Mouse (Mus musculus): ENCODE measurements around the gene Vkorc1. TPM values are rescaled to one million over a fixed set of nuclear protein-coding genes. Genes with fewer than 3 reads are reported as not detected.
A peak's percentile ranks its signal among the peaks of the same experiment; 100 is the strongest.

Vkorc1 gene
- polyA plus RNA-seq, 1 experiment from 2014 or later, result 318 TPM

GRCm38 (mm10) chr7:127879301-127879700 lies 16.1 kb downstream of the Vkorc1 start:
- peaks cover 11% of the 10 kb centered on the region for H3K4me1 ChIP-seq (ENCODE audit: control insufficient read depth, insufficient read depth, low read length)
- no peak overlapping the region for H3K9ac ChIP-seq (ENCODE audit: low read depth, low read length)
- 95% methylated on average over 9 of the region's 9 CpGs for WGBS
- H3K4me2 ChIP-seq (ENCODE audit: low read depth, low read length), result no peak overlapping the region
- DNase-seq (ENCODE audit: low spot score), result no peak
- no peak for ATAC-seq (ENCODE audit: low read depth)
- H3K36me3 ChIP-seq (ENCODE audit: control insufficient read depth, insufficient read depth, low read length), result peaks cover 66% of the 10 kb centered on the region
- H3K4me3 ChIP-seq (ENCODE audit: low read depth, low read length), result no peak overlapping the region
- no peaks in the 10 kb centered on the region for H3K9me3 ChIP-seq (ENCODE audit: control insufficient read depth, low read length)
- no peaks in the 10 kb centered on the region for H3K27me3 ChIP-seq (replicated peaks; ENCODE audit: control insufficient read depth, insufficient read depth, low read length)
- no peak overlapping the region for H3K27ac ChIP-seq (replicated peaks; ENCODE audit: low read depth, low read length)

DNA sequence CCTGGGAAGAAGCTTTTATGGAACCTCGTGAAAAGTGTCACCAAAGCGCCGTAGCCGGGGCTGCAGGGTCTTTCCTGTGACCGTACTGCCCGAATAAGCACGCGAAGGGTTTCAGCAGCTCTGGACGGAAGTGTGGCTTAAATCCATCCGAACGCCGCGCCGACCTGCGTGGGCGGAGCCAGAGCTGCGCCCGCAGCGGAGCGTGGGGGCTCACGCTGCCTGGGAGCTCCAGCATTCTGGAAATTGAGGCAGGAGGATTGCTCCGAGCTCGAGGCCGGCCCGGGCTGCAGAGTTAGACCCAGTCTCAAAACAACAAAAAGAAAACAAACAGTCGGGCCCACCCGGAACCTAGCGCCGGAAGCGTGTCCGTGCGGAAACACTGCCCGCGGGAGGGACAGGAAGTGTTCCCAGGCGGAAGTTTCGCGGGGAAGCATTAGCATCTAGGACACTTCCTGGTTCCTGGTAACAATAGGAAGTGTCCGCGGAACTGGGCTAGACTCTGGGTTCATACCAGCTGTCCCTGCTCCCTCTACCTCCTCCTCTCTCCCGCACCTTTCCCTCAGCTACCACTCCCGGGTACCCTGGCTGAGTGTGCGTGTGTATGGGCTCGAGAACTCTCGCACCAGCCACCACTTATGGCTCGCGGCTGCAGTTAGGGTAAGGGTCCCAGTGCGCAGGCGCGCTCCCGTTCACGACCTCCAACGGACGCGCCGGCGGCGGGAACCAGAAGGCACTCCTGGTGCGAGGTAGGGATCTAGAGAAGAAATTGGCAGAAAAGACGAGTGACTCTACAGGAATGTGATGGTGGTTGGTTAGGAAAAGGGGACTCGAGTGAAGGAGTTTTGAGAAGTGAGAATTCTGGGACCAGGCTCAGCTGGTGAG lies 18.7 kb downstream of the Vkorc1 start, which contains the start of gene Zfp668:
TSS of gene Zfp668 (minus strand) at position 362 of the 882 bp plus-strand sequence.
- ATAC-seq (ENCODE audit: low read depth) (peak; percentile 67), DNase-seq (ENCODE audit: low spot score) (peak; percentile 98)
- no peaks in the 10 kb centered on the region for H3K9me3 ChIP-seq (ENCODE audit: control insufficient read depth, low read length)
- H3K4me1 ChIP-seq (ENCODE audit: control insufficient read depth, insufficient read depth, low read length), result peaks cover 15% of the 10 kb centered on the region
- peak within 1 kb of the TSS; percentile 99 for H3K27ac ChIP-seq (replicated peaks; ENCODE audit: low read depth, low read length)
- peak within 1 kb of the TSS; percentile 90 for H3K4me2 ChIP-seq (ENCODE audit: low read depth, low read length)
- peaks cover 51% of the 10 kb centered on the region for H3K36me3 ChIP-seq (ENCODE audit: control insufficient read depth, insufficient read depth, low read length)
- no peaks in the 10 kb centered on the region for H3K27me3 ChIP-seq (replicated peaks; ENCODE audit: control insufficient read depth, insufficient read depth, low read length)
- peak within 1 kb of the TSS; percentile 98 for H3K4me3 ChIP-seq (ENCODE audit: low read depth, low read length)
- WGBS, result under 1% methylated on average over 56 of the region's 60 CpGs
- H3K9ac ChIP-seq (ENCODE audit: low read depth, low read length), result peak within 1 kb of the TSS; percentile 97

GRCm38 (mm10) chr7:127876041-127876466 lies 19.4 kb downstream of the Vkorc1 start, which contains the start of gene Zfp646:
Gene Zfp646, plus strand, starts transcription at chr7:127876221.
- H3K4me1 ChIP-seq (ENCODE audit: control insufficient read depth, insufficient read depth, low read length), result peaks cover 15% of the 10 kb centered on the region
- ATAC-seq (ENCODE audit: low read depth), result peak; percentile 93
- WGBS, result 0% methylated on average over 21 of the region's 41 CpGs

GRCm38 (mm10) chr7:127875627-127876001 lies 19.8 kb downstream of the Vkorc1 start:
- DNase-seq (ENCODE audit: low spot score) (peak; percentile 98), ATAC-seq (ENCODE audit: low read depth) (peak; percentile 96)
- Histone ChIP-seq H3K4me1 (ENCODE audit: control insufficient read depth, insufficient read depth, low read length) (peaks cover 15% of the 10 kb centered on the region), H3K27me3 (replicated peaks; ENCODE audit: control insufficient read depth, insufficient read depth, low read length) (no peaks in the 10 kb centered on the region), H3K36me3 (ENCODE audit: control insufficient read depth, insufficient read depth, low read length) (peaks cover 49% of the 10 kb centered on the region), H3K4me3 (ENCODE audit: low read depth, low read length) (peak overlapping the region; percentile 98), H3K27ac (replicated peaks; ENCODE audit: low read depth, low read length) (peak overlapping the region; percentile 99), H3K4me2 (ENCODE audit: low read depth, low read length) (peak overlapping the region; percentile 90), H3K9ac (ENCODE audit: low read depth, low read length) (peak overlapping the region; percentile 97), H3K9me3 (ENCODE audit: control insufficient read depth, low read length) (no peaks in the 10 kb centered on the region)
- WGBS, result 0% methylated on average over 3 of the region's 43 CpGs

More at GRCm38 (mm10) chr7:127876041-127876466, 19.4 kb downstream of the Vkorc1 start, which contains the start of gene Zfp646:
- Histone ChIP-seq H3K27me3 (replicated peaks; ENCODE audit: control insufficient read depth, insufficient read depth, low read length) (no peaks in the 10 kb centered on the region), H3K27ac (replicated peaks; ENCODE audit: low read depth, low read length) (peak within 1 kb of the TSS; percentile 99), H3K9me3 (ENCODE audit: control insufficient read depth, low read length) (no peaks in the 10 kb centered on the region), H3K36me3 (ENCODE audit: control insufficient read depth, insufficient read depth, low read length) (peaks cover 49% of the 10 kb centered on the region), H3K4me2 (ENCODE audit: low read depth, low read length) (peak within 1 kb of the TSS; percentile 90), H3K9ac (ENCODE audit: low read depth, low read length) (peak within 1 kb of the TSS; percentile 97), H3K4me3 (ENCODE audit: low read depth, low read length) (peak within 1 kb of the TSS; percentile 98)
- DNase-seq (ENCODE audit: low spot score), result peak; percentile 95

- peak overlapping the region; percentile 99 for H3K27ac ChIP-seq (replicated peaks; ENCODE audit: low read depth, low read length)
- peak overlapping the region; percentile 98 for H3K4me3 ChIP-seq (ENCODE audit: low read depth, low read length)
- 3% methylated on average over 20 of the region's 20 CpGs for WGBS
- peak overlapping the region; percentile 90 for H3K4me2 ChIP-seq (ENCODE audit: low read depth, low read length)
- ATAC-seq (ENCODE audit: low read depth) (peak; percentile 28), DNase-seq (ENCODE audit: low spot score) (peak; percentile 17)
- no peaks in the 10 kb centered on the region for H3K27me3 ChIP-seq (replicated peaks; ENCODE audit: control insufficient read depth, insufficient read depth, low read length)
- no peaks in the 10 kb centered on the region for H3K9me3 ChIP-seq (ENCODE audit: control insufficient read depth, low read length)
- H3K4me1 ChIP-seq (ENCODE audit: control insufficient read depth, insufficient read depth, low read length), result peaks cover 15% of the 10 kb centered on the region
- H3K36me3 ChIP-seq (ENCODE audit: control insufficient read depth, insufficient read depth, low read length), result peaks cover 45% of the 10 kb centered on the region
- peak overlapping the region; percentile 97 for H3K9ac ChIP-seq (ENCODE audit: low read depth, low read length)
These were observed 20.4 kb downstream of the Vkorc1 start for GRCm38 (mm10) chr7:127874812-127875626.

DNA sequence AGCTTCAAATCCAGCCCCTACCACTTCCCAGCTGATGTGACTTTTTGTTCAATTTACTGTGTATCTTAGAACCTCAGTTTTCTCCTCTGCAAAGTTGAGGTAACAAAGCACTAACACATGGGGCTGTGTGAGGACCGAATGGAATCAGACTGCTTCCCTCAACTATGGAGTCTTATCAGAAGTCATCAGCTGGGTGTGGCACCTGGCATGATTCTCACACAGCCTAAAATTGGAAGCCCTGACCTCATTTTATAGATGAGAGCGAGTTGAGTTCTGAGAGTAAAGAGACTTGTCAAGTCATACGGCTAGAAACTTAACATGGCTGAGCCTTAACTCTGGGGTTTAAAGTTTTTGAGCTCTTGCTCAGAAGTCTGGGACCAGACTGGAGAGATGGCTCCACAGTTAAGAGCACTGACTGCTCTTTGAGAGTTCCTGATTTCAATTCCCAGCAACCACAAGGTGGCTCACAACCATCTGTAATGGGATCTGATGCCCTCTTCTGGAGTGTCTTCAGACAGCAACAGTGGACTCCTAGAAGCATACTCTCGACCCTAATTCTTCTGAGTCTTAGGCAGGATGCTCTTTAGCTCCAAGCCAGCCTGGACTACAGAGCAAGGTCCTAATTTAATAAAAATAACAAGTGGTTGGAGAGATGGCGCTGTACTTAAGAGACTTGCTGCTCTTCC lies 25.1 kb downstream of the Vkorc1 start:
- H3K27me3 ChIP-seq (replicated peaks; ENCODE audit: control insufficient read depth, insufficient read depth, low read length), result no peaks in the 10 kb centered on the region
- DNase-seq (ENCODE audit: low spot score) (no peak), ATAC-seq (ENCODE audit: low read depth) (no peak)
- no peak overlapping the region for H3K9ac ChIP-seq (ENCODE audit: low read depth, low read length)
- no peaks in the 10 kb centered on the region for H3K9me3 ChIP-seq (ENCODE audit: control insufficient read depth, low read length)
- no peak overlapping the region for H3K4me3 ChIP-seq (ENCODE audit: low read depth, low read length)
- no peak overlapping the region for H3K4me2 ChIP-seq (ENCODE audit: low read depth, low read length)
- 80% methylated on average over 5 of the region's 5 CpGs for WGBS
- no peak overlapping the region for H3K27ac ChIP-seq (replicated peaks; ENCODE audit: low read depth, low read length)
- peaks cover 8% of the 10 kb centered on the region for H3K4me1 ChIP-seq (ENCODE audit: control insufficient read depth, insufficient read depth, low read length)
- H3K36me3 ChIP-seq (ENCODE audit: control insufficient read depth, insufficient read depth, low read length), result peaks cover 55% of the 10 kb centered on the region

DNA sequence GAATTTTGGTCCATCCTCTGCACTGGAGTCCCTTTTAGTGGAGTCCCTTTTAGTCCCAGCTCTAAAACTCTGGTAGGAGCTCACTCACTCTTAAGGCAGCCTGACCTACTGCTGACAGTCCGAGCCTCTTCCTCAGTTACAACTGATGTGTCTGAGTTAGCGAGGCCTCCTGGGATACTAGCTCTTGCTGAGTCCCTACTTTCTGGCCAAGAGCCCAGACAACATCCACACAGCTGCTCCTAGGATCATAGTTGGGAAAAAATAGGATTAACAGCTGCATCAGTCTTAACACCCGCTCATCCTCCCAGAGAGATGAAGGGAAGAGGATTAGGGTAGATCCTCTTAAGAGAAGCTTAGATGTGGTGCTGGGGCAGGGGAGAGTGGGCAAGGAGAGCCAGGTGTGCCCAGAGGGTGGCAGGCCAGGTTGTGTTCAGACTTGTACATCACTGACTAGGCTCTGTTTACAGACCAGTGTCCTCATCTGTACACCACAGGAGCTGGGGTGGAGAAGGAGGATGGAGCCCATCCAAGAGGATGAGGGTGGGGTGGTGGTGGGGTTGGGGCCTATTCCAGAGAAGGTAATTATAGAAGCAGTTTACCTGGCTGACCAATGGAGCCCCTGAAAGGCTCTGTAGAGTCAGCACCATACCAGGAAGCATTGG lies 26.1 kb downstream of the Vkorc1 start:
- Histone ChIP-seq H3K9me3 (ENCODE audit: control insufficient read depth, low read length) (no peaks in the 10 kb centered on the region), H3K27ac (replicated peaks; ENCODE audit: low read depth, low read length) (peak overlapping the region; percentile 44; the same call in 1 of the 2 replicates), H3K36me3 (ENCODE audit: control insufficient read depth, insufficient read depth, low read length) (peaks cover 64% of the 10 kb centered on the region), H3K4me2 (ENCODE audit: low read depth, low read length) (no peak overlapping the region), H3K4me3 (ENCODE audit: low read depth, low read length) (no peak overlapping the region), H3K9ac (ENCODE audit: low read depth, low read length) (0 out of 2 replicates have a peak overlapping the region, but pooled peaks have one; percentile 14), H3K4me1 (ENCODE audit: control insufficient read depth, insufficient read depth, low read length) (peaks cover 4% of the 10 kb centered on the region), H3K27me3 (replicated peaks; ENCODE audit: control insufficient read depth, insufficient read depth, low read length) (no peaks in the 10 kb centered on the region)
- ATAC-seq (ENCODE audit: low read depth) (peak; percentile 65), DNase-seq (ENCODE audit: low spot score) (peak; percentile 87)
- 52% methylated on average over 3 of the region's 3 CpGs for WGBS
